Mouse (Mus musculus) myocyte (in vitro differentiated cells): ENCODE data around the gene Smc5.

Experiments
- CEBPB ChIP-seq: IDR thresholded peaks from 2 replicates; pipeline ENCODE4 v1.6.1; 2011; ENCODE audit warnings: mild to moderate bottlenecking, moderate library complexity; ENCODE audit not compliant: poor library complexity, insufficient read depth, severe bottlenecking
- E2F4 ChIP-seq: IDR thresholded peaks from one replicate; pipeline ENCODE4 v1.6.1; 2011; ENCODE audit warnings: mild to moderate bottlenecking, control low read depth, moderate library complexity; ENCODE audit not compliant: insufficient read depth
- MAX ChIP-seq: IDR thresholded peaks from one replicate; pipeline ENCODE4 v1.6.1; 2011; ENCODE audit warnings: low read depth, mild to moderate bottlenecking, control low read depth
- MYOD1 ChIP-seq, 3 experiments: IDR thresholded peaks; one replicate each; pipeline ENCODE4 v1.6.1; 2011; ENCODE audit warnings: control low read depth in 2 of 3, low read depth in 2 of 3, mild to moderate bottlenecking in 2 of 3, moderate library complexity in 1 of 3; ENCODE audit not compliant: insufficient read length in 2 of 3, control insufficient read depth in 1 of 3
- MYOG ChIP-seq, 3 experiments: IDR thresholded peaks; one replicate each; pipeline ENCODE4 v1.6.1; 2011; ENCODE audit warnings: control low read depth in 2 of 3, low read depth in 2 of 3, mild to moderate bottlenecking in 2 of 3; ENCODE audit not compliant: insufficient read length in 2 of 3, control insufficient read depth in 1 of 3, insufficient read depth in 1 of 3
- POLR2A ChIP-seq: IDR thresholded peaks from one replicate; pipeline ENCODE4 v1.6.1; 2011; ENCODE audit warnings: low read depth, mild to moderate bottlenecking, control low read depth, moderate library complexity; ENCODE audit not compliant: insufficient read length
- POLR2AphosphoS2 ChIP-seq: IDR thresholded peaks from one replicate; pipeline ENCODE4 v1.6.1; 2011; ENCODE audit warnings: low read depth, control low read depth; ENCODE audit not compliant: insufficient read length
- REST ChIP-seq: IDR thresholded peaks from one replicate; pipeline ENCODE4 v1.6.1; 2011; ENCODE audit warnings: mild to moderate bottlenecking, control low read depth, moderate library complexity; ENCODE audit not compliant: insufficient read depth, insufficient read length
- SRF ChIP-seq: IDR thresholded peaks from one replicate; pipeline ENCODE4 v1.6.1; 2011; ENCODE audit warnings: low read depth; ENCODE audit not compliant: control insufficient read depth, insufficient read length
- TCF12 ChIP-seq: IDR thresholded peaks from one replicate; pipeline ENCODE4 v1.6.1; 2011; ENCODE audit warnings: mild to moderate bottlenecking, control low read depth; ENCODE audit not compliant: poor library complexity, insufficient read depth, severe bottlenecking
- TCF3 ChIP-seq: IDR thresholded peaks from one replicate; pipeline ENCODE4 v1.6.1; 2011; ENCODE audit warnings: low read depth, control low read depth; ENCODE audit not compliant: insufficient read length
- USF1 ChIP-seq: IDR thresholded peaks from one replicate; pipeline ENCODE4 v1.6.1; 2011; ENCODE audit warnings: low read depth, mild to moderate bottlenecking, control low read depth, moderate library complexity

GRCm38 (mm10) chr19:23256771-23257170 is 16.9 kb downstream of the Smc5 start:
- TF ChIP-seq MAX (no peak), CEBPB (no peak), USF1 (no peak), POLR2A (no peak), TCF12 (no peak), E2F4 (no peak), POLR2AphosphoS2 (no peak), MYOG (IDR thresholded peaks at IDR 0.05; ENCODE audit: control insufficient read depth in 1 of 3, insufficient read depth in 1 of 3, insufficient read length in 2 of 3, low read depth in 2 of 3) (no peak), REST (no peak), SRF (no peak), TCF3 (no peak), MYOD1 (IDR thresholded peaks at IDR 0.05; ENCODE audit: control insufficient read depth in 1 of 3, insufficient read length in 2 of 3, low read depth in 2 of 3) (no peak)
